Mouse (Mus musculus) kidney, embryonic 14.5 days (tissue): ENCODE data around the gene Becn1. TPM values are rescaled to one million over a fixed set of nuclear protein-coding genes. Genes with fewer than 3 reads are reported as not detected.
"Not testable (repeated sequence)": the region's sequence is repeated elsewhere in the genome, so short reads cannot be mapped to it uniquely, and the experiment has no call there.

ENCODE experiments used
- ATAC-seq: fragments of 200-750 bp; cut with Nextera tagmentation; 2 replicates; pipeline ENCODE4 v1.8.0; 2017; ENCODE audit warnings: moderate number of reproducible peaks, mild to moderate bottlenecking, moderate TSS enrichment, moderate library complexity; ENCODE audit not compliant: low FRiP score, low TSS enrichment
- H3K27ac ChIP-seq: fragments of 300-500 bp; sonication (generic); 2 replicates; pipeline ENCODE4 v1.5.1; 2014; ENCODE audit warnings: low read depth, mild to moderate bottlenecking, low read length, moderate library complexity, mixed read lengths
- H3K27me3 ChIP-seq: fragments of 300-500 bp; sonication (generic); 2 replicates; pipeline ENCODE4 v1.6.1; 2014; ENCODE audit warnings: mild to moderate bottlenecking, low read length; ENCODE audit not compliant: control insufficient read depth, insufficient read depth
- H3K36me3 ChIP-seq: fragments of 300-500 bp; sonication (generic); 2 replicates; pipeline ENCODE4 v1.6.1; 2014; ENCODE audit warnings: low read length, mixed read lengths; ENCODE audit not compliant: control insufficient read depth, insufficient read depth
- H3K4me1 ChIP-seq: fragments of 300-500 bp; sonication (generic); 2 replicates; pipeline ENCODE4 v1.6.1; 2014; ENCODE audit warnings: low read length, mixed read lengths; ENCODE audit not compliant: control insufficient read depth, insufficient read depth
- H3K4me2 ChIP-seq: fragments of 300-500 bp; sonication (generic); replicated peaks from 2 replicates; pipeline ENCODE4 v1.6.1; 2014; ENCODE audit warnings: low read depth, mild to moderate bottlenecking, low read length
- H3K4me3 ChIP-seq: fragments of 300-500 bp; sonication (generic); 2 replicates; pipeline ENCODE4 v1.5.1; 2014; ENCODE audit warnings: mild to moderate bottlenecking, low read length
- H3K9ac ChIP-seq: fragments of 300-500 bp; sonication (generic); 2 replicates; pipeline ENCODE4 v1.6.1; 2014; ENCODE audit warnings: low read depth, mild to moderate bottlenecking, low read length, moderate library complexity
- H3K9me3 ChIP-seq: fragments of 300-500 bp; sonication (generic); 2 replicates; pipeline ENCODE4 v1.6.1; 2016; ENCODE audit warnings: low read length; ENCODE audit not compliant: control insufficient read depth
- WGBS: fragments of 180-500 bp; shearing (Covaris S2); extraction: QIAGEN DNeasy Blood & Tissue Kit; methylation state at CpG from one replicate; pipeline ENCODE4 v1.1.7; 2014; 5-methylcytosine and 5-hydroxymethylcytosine counted together
- polyA plus RNA-seq: library from polyadenylated mRNA; unstranded; fragments of >200 nt; fragmentation: Nextera tagmentation; extraction: Ambion mirVana; gene quantifications from 2 replicates; pipeline ENCODE4 v1.2.1, GENCODE M21; 2014

The Becn1 gene
- polyA plus RNA-seq, 1 experiment from 2014 or later: 164 TPM

GRCm38 (mm10) chr11:101334516-101334915 lies 32.4 kb upstream of the Becn1 start:
- no peak for ATAC-seq
- Histone ChIP-seq H3K27me3 (no peaks in the 10 kb centered on the region), H3K36me3 (no peaks in the 10 kb centered on the region), H3K9ac (no peak overlapping the region), H3K4me1 (peaks cover 14% of the 10 kb centered on the region; the same call in 1 of the 2 replicates), H3K27ac (no peak overlapping the region), H3K9me3 (no peaks in the 10 kb centered on the region), H3K4me3 (no peak overlapping the region), H3K4me2 (no peak overlapping the region)
- 8% methylated on average over 6 of the region's 6 CpGs for WGBS

DNA sequence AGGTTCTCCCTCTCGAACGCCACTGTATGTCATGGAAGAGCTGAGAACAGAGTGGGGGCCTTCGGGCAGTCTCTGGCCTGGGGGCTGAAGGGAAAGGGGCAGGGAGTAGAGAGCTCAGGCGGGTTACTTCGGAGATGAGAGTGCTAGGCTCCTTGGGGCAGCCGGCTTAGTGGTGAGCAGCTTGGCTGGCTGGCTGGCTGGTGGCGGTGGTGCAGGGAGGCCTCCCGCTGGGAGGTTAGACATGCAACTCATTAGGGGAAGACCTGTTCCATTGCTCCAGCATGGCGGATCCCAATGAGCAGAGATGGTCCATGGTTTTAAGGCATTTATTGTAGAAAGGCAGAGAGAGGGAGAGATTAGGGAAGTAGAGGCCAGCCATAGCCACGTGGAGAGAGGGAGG lies 31.9 kb upstream of the Becn1 start:
- H3K27ac ChIP-seq: no peak overlapping the region
- H3K4me1 ChIP-seq: peaks cover 14% of the 10 kb centered on the region; the same call in 1 of the 2 replicates
- no peak overlapping the region; the same call in 1 of the 2 replicates for H3K4me2 ChIP-seq
- 43% methylated on average over 10 of the region's 10 CpGs for WGBS
- H3K9ac ChIP-seq: no peak overlapping the region
- no peaks in the 10 kb centered on the region for H3K9me3 ChIP-seq
- no peaks in the 10 kb centered on the region for H3K27me3 ChIP-seq
- H3K36me3 ChIP-seq: no peaks in the 10 kb centered on the region
- no peak for ATAC-seq
- no peak overlapping the region for H3K4me3 ChIP-seq

DNA sequence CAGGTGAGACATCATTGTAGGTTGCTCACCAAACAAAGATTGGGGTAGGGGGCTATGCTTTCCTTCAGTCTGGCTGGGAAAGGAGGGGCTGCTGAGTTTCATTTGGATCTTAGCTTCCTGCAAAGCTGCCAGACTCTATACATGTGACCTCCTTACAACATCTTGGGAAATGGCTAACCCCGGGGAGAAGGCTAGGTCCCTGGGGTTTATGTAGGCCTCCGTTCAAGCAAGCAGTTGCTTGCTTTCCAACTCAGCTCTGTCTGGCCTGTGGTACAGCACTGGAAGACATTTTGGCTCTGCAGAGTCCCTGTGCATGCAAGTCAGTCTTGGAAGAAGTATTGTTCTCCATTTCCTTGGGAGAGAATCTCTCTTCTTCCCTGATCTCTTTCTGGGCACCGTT lies 30.5 kb upstream of the Becn1 start:
- Histone ChIP-seq H3K4me1 (0 out of 2 replicates have a peak, but pooled peaks cover 6% of the 10 kb centered on the region), H3K9me3 (no peaks in the 10 kb centered on the region), H3K36me3 (no peaks in the 10 kb centered on the region), H3K9ac (0 out of 2 replicates have a peak overlapping the region, but pooled peaks have one; percentile 12), H3K4me3 (no peak overlapping the region), H3K27me3 (no peaks in the 10 kb centered on the region), H3K27ac (no peak overlapping the region), H3K4me2 (no peak overlapping the region)
- no peak for ATAC-seq
- WGBS: 71% methylated on average over 3 of the region's 3 CpGs

GRCm38 (mm10) chr11:101330961-101331360 lies 28.9 kb upstream of the Becn1 start:
- not testable (repeated sequence) for ATAC-seq, H3K27ac ChIP-seq, H3K4me2 ChIP-seq, H3K36me3 ChIP-seq, H3K9me3 ChIP-seq, H3K27me3 ChIP-seq, H3K4me1 ChIP-seq, H3K4me3 ChIP-seq, H3K9ac ChIP-seq
- 85% methylated on average over 5 of the region's 6 CpGs for WGBS

- Histone ChIP-seq H3K27ac (no peak within 1 kb of the TSS), H3K9me3 (no peaks in the 10 kb centered on the region), H3K4me2 (no peak within 1 kb of the TSS), H3K9ac (no peak within 1 kb of the TSS), H3K36me3 (peaks cover 5% of the 10 kb centered on the region; the same call in 1 of the 2 replicates), H3K27me3 (no peaks in the 10 kb centered on the region), H3K4me3 (no peak within 1 kb of the TSS), H3K4me1 (0 out of 2 replicates have a peak, but pooled peaks cover 6% of the 10 kb centered on the region)
- ATAC-seq: no peak
- 72% methylated on average over 7 of the region's 7 CpGs for WGBS
Observed at GRCm38 (mm10) chr11:101330371-101330924, 28.4 kb upstream of the Becn1 start, which contains the start of gene Aoc3. Gene Aoc3 (plus strand): TSS chr11:101330605.

- no peak overlapping the region for H3K27ac ChIP-seq
- H3K4me1 ChIP-seq: no peaks in the 10 kb centered on the region
- no peak overlapping the region for H3K4me2 ChIP-seq
- H3K36me3 ChIP-seq: peaks cover 18% of the 10 kb centered on the region
- no peak overlapping the region for H3K4me3 ChIP-seq
- WGBS: 91% methylated on average over 6 of the region's 6 CpGs
- H3K27me3 ChIP-seq: no peaks in the 10 kb centered on the region
- H3K9me3 ChIP-seq: no peaks in the 10 kb centered on the region
- ATAC-seq: no peak
- H3K9ac ChIP-seq: no peak overlapping the region
Observed at GRCm38 (mm10) chr11:101328941-101329635, 27.0 kb upstream of the Becn1 start.

- ATAC-seq: no peak
- H3K27me3 ChIP-seq: no peaks in the 10 kb centered on the region
- H3K27ac ChIP-seq: no peak overlapping the region
- H3K36me3 ChIP-seq: peaks cover 33% of the 10 kb centered on the region
- no peaks in the 10 kb centered on the region for H3K9me3 ChIP-seq
- 44% methylated on average over 3 of the region's 3 CpGs for WGBS
- no peak overlapping the region for H3K9ac ChIP-seq
- no peak overlapping the region for H3K4me3 ChIP-seq
- H3K4me1 ChIP-seq: no peaks in the 10 kb centered on the region
- no peak overlapping the region for H3K4me2 ChIP-seq
Observed at GRCm38 (mm10) chr11:101327311-101327710, 25.2 kb upstream of the Becn1 start.

GRCm38 (mm10) chr11:101326147-101326546 lies 24.1 kb upstream of the Becn1 start:
- Histone ChIP-seq H3K9me3 (no peaks in the 10 kb centered on the region), H3K27ac (no peak overlapping the region), H3K27me3 (no peaks in the 10 kb centered on the region), H3K36me3 (peaks cover 45% of the 10 kb centered on the region), H3K4me2 (no peak overlapping the region), H3K4me1 (no peaks in the 10 kb centered on the region), H3K9ac (no peak overlapping the region), H3K4me3 (no peak overlapping the region)
- 84% methylated on average over 11 of the region's 11 CpGs for WGBS
- no peak for ATAC-seq

DNA sequence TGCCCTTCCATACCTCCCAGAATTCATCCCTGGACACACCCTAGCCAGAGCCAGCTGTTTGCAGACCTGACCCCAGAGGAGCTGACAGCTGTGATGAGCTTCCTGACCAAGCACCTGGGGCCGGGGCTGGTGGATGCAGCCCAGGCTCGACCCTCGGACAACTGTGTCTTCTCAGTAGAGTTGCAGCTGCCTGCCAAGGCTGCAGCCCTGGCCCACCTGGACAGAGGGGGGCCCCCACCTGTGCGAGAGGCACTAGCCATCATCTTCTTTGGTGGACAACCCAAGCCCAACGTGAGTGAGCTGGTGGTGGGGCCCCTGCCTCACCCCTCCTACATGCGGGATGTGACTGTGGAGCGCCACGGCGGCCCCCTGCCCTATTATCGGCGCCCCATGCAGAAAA lies 23.1 kb upstream of the Becn1 start:
- H3K4me3 ChIP-seq, H3K9me3 ChIP-seq, H3K27ac ChIP-seq, H3K4me2 ChIP-seq, ATAC-seq, H3K4me1 ChIP-seq, H3K27me3 ChIP-seq, H3K9ac ChIP-seq: not testable (repeated sequence)
- peaks cover 54% of the 10 kb centered on the region for H3K36me3 ChIP-seq
- WGBS: 97% methylated on average over 11 of the region's 11 CpGs
